Mouse (Mus musculus) myocyte (in vitro differentiated cells): ENCODE results near the gene Ano10. TPM values are rescaled to one million over a fixed set of nuclear protein-coding genes. Genes with fewer than 3 reads are reported as not detected.

ENCODE experiments used
- H3K27me3 ChIP-seq: one replicate; pipeline ENCODE4 v1.6.1; 2011; ENCODE audit not compliant: control insufficient read depth, insufficient read depth, insufficient read length
- H3K36me3 ChIP-seq: one replicate; pipeline ENCODE4 v1.6.1; 2011; ENCODE audit not compliant: control insufficient read depth, insufficient read depth
- H3K4me2 ChIP-seq: one replicate; pipeline ENCODE4 v1.6.1; 2011; ENCODE audit warnings: low read depth, control low read depth
- H3K4me3 ChIP-seq: one replicate; pipeline ENCODE4 v1.5.1; 2011; ENCODE audit warnings: mild to moderate bottlenecking, control low read depth, moderate library complexity
- H3K79me2 ChIP-seq: one replicate; pipeline ENCODE4 v1.6.1; 2011; ENCODE audit not compliant: control insufficient read depth, insufficient read depth
- H3ac ChIP-seq: one replicate; pipeline ENCODE4 v1.6.1; 2011; ENCODE audit not compliant: control insufficient read depth, insufficient read length
- CEBPB ChIP-seq: IDR thresholded peaks from 2 replicates; pipeline ENCODE4 v1.6.1; 2011; ENCODE audit warnings: mild to moderate bottlenecking, moderate library complexity; ENCODE audit not compliant: poor library complexity, insufficient read depth, severe bottlenecking
- E2F4 ChIP-seq: IDR thresholded peaks from one replicate; pipeline ENCODE4 v1.6.1; 2011; ENCODE audit warnings: mild to moderate bottlenecking, control low read depth, moderate library complexity; ENCODE audit not compliant: insufficient read depth
- MAX ChIP-seq: IDR thresholded peaks from one replicate; pipeline ENCODE4 v1.6.1; 2011; ENCODE audit warnings: low read depth, mild to moderate bottlenecking, control low read depth
- MYOD1 ChIP-seq, 3 experiments: IDR thresholded peaks; one replicate each; pipeline ENCODE4 v1.6.1; 2011; ENCODE audit warnings: control low read depth in 2 of 3, low read depth in 2 of 3, mild to moderate bottlenecking in 2 of 3, moderate library complexity in 1 of 3; ENCODE audit not compliant: insufficient read length in 2 of 3, control insufficient read depth in 1 of 3
- MYOG ChIP-seq, 3 experiments: IDR thresholded peaks; one replicate each; pipeline ENCODE4 v1.6.1; 2011; ENCODE audit warnings: control low read depth in 2 of 3, low read depth in 2 of 3, mild to moderate bottlenecking in 2 of 3; ENCODE audit not compliant: insufficient read length in 2 of 3, control insufficient read depth in 1 of 3, insufficient read depth in 1 of 3
- POLR2A ChIP-seq: IDR thresholded peaks from one replicate; pipeline ENCODE4 v1.6.1; 2011; ENCODE audit warnings: low read depth, mild to moderate bottlenecking, control low read depth, moderate library complexity; ENCODE audit not compliant: insufficient read length
- POLR2AphosphoS2 ChIP-seq: IDR thresholded peaks from one replicate; pipeline ENCODE4 v1.6.1; 2011; ENCODE audit warnings: low read depth, control low read depth; ENCODE audit not compliant: insufficient read length
- REST ChIP-seq: IDR thresholded peaks from one replicate; pipeline ENCODE4 v1.6.1; 2011; ENCODE audit warnings: mild to moderate bottlenecking, control low read depth, moderate library complexity; ENCODE audit not compliant: insufficient read depth, insufficient read length
- SRF ChIP-seq: IDR thresholded peaks from one replicate; pipeline ENCODE4 v1.6.1; 2011; ENCODE audit warnings: low read depth; ENCODE audit not compliant: control insufficient read depth, insufficient read length
- TCF12 ChIP-seq: IDR thresholded peaks from one replicate; pipeline ENCODE4 v1.6.1; 2011; ENCODE audit warnings: mild to moderate bottlenecking, control low read depth; ENCODE audit not compliant: poor library complexity, insufficient read depth, severe bottlenecking
- TCF3 ChIP-seq: IDR thresholded peaks from one replicate; pipeline ENCODE4 v1.6.1; 2011; ENCODE audit warnings: low read depth, control low read depth; ENCODE audit not compliant: insufficient read length
- USF1 ChIP-seq: IDR thresholded peaks from one replicate; pipeline ENCODE4 v1.6.1; 2011; ENCODE audit warnings: low read depth, mild to moderate bottlenecking, control low read depth, moderate library complexity
- polyA plus RNA-seq: library from polyadenylated mRNA; unstranded; fragments of >200 nt; fragmentation: generic; extraction: Trizol; gene quantifications from one replicate; pipeline ENCODE4 v1.2.1, GENCODE M21; 2012; ENCODE audit warnings: missing spikeins

The Ano10 gene
- polyA plus RNA-seq, 1 experiment: 68.7 TPM

DNA sequence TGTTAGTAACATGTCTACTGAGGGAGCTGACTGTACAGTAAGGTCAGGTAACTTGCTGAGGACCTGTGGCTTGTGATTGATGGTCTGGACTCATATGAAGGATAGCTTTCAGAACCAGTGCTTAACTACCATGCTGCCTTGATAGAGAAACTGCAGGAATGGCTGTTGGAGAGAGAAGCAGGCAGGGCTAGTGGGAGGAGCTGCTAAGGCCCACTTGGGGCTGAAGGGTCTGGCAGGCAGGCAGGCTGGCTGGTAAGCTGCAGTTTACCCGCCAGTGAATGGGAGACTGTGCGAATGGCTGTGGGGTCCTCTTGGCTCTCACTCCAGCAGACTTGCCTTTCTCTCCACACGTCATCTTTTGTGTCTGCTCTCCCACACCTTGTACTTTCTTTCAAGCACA is 163.6 kb downstream of the Ano10 start:
- Histone ChIP-seq H3K36me3 (no peaks in the 10 kb centered on the region), H3K4me3 (no peak overlapping the region), H3K79me2 (peaks cover 15% of the 10 kb centered on the region), H3K4me2 (no peak overlapping the region), H3ac (no peak overlapping the region), H3K27me3 (no peaks in the 10 kb centered on the region)
- TF ChIP-seq MYOG (IDR thresholded peaks at IDR 0.05; ENCODE audit: control insufficient read depth in 1 of 3, insufficient read depth in 1 of 3, insufficient read length in 2 of 3, low read depth in 2 of 3) (no peak), CEBPB (no peak), TCF12 (no peak), USF1 (no peak), MYOD1 (IDR thresholded peaks at IDR 0.05; ENCODE audit: control insufficient read depth in 1 of 3, insufficient read length in 2 of 3, low read depth in 2 of 3) (no peak), SRF (no peak)

DNA sequence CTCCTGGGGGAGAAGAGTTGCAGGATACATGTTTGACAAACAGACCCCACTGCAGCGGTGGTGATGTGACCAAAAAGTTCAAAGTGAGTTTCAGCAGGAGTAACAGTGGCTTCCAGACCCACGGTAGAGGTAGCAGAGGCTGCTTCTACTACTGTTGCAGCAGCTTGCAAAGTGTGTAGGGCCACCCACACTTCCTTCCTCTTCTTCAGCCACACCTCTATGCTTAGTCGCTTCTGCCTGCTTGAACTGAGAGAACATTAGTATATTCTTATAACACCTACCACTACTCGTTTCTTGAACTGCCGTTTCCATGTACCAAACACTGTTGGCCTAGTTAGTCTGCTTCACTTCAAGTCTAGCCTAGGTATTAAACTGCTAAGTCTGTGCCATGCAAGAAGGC is 165.5 kb downstream of the Ano10 start:
- Histone ChIP-seq H3K4me3 (no peak overlapping the region), H3K4me2 (no peak overlapping the region), H3K79me2 (peaks cover 19% of the 10 kb centered on the region), H3K27me3 (no peaks in the 10 kb centered on the region), H3K36me3 (no peaks in the 10 kb centered on the region), H3ac (no peak overlapping the region)
- TF ChIP-seq REST (no peak), POLR2A (no peak), TCF3 (no peak), TCF12 (no peak), USF1 (no peak), CEBPB (no peak), MAX (no peak), MYOD1 (IDR thresholded peaks at IDR 0.05; ENCODE audit: control insufficient read depth in 1 of 3, insufficient read length in 2 of 3, low read depth in 2 of 3) (no peak), MYOG (IDR thresholded peaks at IDR 0.05; ENCODE audit: control insufficient read depth in 1 of 3, insufficient read depth in 1 of 3, insufficient read length in 2 of 3, low read depth in 2 of 3) (no peak), POLR2AphosphoS2 (no peak), E2F4 (no peak), SRF (no peak)

DNA sequence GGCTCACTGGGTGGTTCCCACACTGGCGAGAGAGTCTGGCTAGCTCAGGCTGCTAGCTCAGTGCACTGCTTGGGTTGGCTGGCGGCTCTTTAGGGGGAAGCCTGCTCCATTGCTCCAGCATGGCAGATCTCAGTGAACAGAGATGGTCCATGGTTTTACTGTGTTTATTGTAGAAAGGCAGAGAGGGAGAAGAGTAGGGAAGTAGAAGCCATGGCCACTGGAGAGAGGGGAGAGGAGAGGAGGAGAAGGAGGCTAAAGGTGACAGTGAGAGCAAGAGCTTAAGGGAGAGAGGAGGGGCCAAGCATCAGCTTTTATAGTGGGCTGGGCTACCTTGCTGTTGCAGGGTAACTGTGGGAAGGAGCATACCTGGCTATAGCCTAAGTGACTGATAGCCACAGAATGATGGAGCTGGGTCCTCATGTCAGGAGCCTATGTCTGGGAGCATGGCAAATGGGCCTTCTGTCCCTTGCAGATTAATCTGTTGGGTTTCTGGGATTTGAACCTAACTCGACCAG is 166.9 kb downstream of the Ano10 start:
- Histone ChIP-seq H3K27me3 (no peaks in the 10 kb centered on the region), H3K4me2 (no peak overlapping the region), H3ac (no peak overlapping the region), H3K36me3 (no peaks in the 10 kb centered on the region), H3K79me2 (peaks cover 19% of the 10 kb centered on the region), H3K4me3 (no peak overlapping the region)
- TF ChIP-seq E2F4 (no peak), TCF12 (no peak), REST (no peak), MAX (no peak)

GRCm38 (mm10) chr9:122126790-122127189 is 167.4 kb downstream of the Ano10 start:
- no peak overlapping the region for H3ac ChIP-seq
- no peak overlapping the region for H3K4me3 ChIP-seq
- no peaks in the 10 kb centered on the region for H3K36me3 ChIP-seq
- TF ChIP-seq SRF (no peak), MAX (no peak), E2F4 (no peak), CEBPB (no peak), TCF3 (no peak), MYOG (IDR thresholded peaks at IDR 0.05; ENCODE audit: control insufficient read depth in 1 of 3, insufficient read depth in 1 of 3, insufficient read length in 2 of 3, low read depth in 2 of 3) (no peak), REST (no peak), USF1 (no peak), POLR2A (no peak), POLR2AphosphoS2 (no peak), MYOD1 (IDR thresholded peaks at IDR 0.05; ENCODE audit: control insufficient read depth in 1 of 3, insufficient read length in 2 of 3, low read depth in 2 of 3) (no peak), TCF12 (no peak)
- H3K4me2 ChIP-seq: no peak overlapping the region
- no peaks in the 10 kb centered on the region for H3K27me3 ChIP-seq
- H3K79me2 ChIP-seq: peaks cover 19% of the 10 kb centered on the region

Other genes starting within 250 kb of the Ano10 start
- gene Snrk, start 177.2 kb downstream of the Ano10 start, polyA plus RNA-seq: 9.9 TPM
- 24.8 TPM for gene Abhd5, start 57.2 kb upstream of the Ano10 start, polyA plus RNA-seq